Mouse (Mus musculus): Measurements from ENCODE around the gene Grrp1.

Gene Grrp1

GRCm38 (mm10) chr4:134243516-134244250 lies 10.2 kb downstream of the Grrp1 start, which contains the start of gene E130218I03Rik:
TSS of gene E130218I03Rik (plus strand) at chr4:134243662.
- no peak for DNase-seq (ENCODE audit: low spot score in 2 of 2)

- no peak for DNase-seq (ENCODE audit: low spot score in 2 of 2)
Observed at GRCm38 (mm10) chr4:134238686-134239085, 15.2 kb downstream of the Grrp1 start.

DNA sequence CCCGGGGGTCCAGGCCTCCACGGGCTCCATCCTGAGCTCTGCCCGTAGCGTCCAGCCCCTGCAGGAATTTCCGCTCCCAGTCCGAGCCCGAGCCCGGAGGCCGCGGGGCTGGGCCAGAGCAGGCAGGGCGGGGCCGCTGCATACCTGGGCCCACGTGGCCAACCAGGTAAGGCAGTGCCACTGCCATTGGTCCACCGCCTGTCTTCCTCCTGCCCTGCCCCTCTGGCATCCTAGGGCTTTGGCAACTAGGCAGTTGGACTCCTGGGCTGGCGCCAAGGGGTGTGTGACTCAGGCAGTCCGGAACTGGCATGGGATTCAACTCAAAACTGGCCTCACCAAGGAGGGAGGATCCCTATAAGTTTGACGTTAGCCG lies 15.6 kb downstream of the Grrp1 start, which contains the start of gene Cnksr1:
TSS of gene Cnksr1 (minus strand) at position 121 of the 373 bp plus-strand sequence.
- DNase-seq (ENCODE audit: low spot score in 2 of 2) = no peak

DNA sequence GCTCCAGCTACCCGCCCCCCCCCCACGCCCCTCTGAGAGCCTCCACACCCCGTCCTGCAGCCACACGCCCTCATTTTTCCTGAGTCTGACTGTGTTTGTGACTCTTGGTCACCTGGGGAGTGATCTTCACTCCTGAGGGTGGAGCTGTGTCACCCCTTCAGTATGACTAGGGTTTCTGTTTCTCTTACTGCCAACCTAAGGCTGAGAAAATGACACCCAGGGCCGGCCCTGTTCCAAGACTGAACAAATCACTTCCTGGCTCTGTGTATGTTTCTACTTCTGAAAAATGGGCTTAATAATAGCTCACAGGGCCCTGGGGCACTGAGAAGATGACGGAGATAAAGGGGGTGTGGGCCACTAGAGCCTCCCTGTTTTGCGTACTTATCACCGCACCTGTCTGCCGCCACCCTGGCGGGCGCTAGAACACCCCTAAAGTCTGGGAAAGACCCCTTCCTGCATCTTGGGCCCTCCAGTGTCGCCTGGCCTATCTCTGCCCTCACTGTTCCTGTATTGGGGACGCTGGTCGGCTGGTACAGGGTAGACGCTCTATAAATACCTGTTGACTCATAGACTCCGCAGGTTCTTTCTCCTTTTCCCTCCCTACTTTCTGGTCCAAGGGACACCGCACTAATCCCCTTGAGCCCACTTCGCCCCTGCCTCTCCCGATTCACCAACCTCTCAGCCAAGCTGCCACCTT lies 16.2 kb downstream of the Grrp1 start:
- no peak for DNase-seq (ENCODE audit: low spot score in 2 of 2)

GRCm38 (mm10) chr4:134234876-134235275 lies 19.0 kb downstream of the Grrp1 start:
- DNase-seq (ENCODE audit: low spot score in 2 of 2) = no peak

GRCm38 (mm10) chr4:134230431-134230830 lies 23.5 kb downstream of the Grrp1 start:
- no peak for DNase-seq (ENCODE audit: low spot score in 2 of 2)

DNA sequence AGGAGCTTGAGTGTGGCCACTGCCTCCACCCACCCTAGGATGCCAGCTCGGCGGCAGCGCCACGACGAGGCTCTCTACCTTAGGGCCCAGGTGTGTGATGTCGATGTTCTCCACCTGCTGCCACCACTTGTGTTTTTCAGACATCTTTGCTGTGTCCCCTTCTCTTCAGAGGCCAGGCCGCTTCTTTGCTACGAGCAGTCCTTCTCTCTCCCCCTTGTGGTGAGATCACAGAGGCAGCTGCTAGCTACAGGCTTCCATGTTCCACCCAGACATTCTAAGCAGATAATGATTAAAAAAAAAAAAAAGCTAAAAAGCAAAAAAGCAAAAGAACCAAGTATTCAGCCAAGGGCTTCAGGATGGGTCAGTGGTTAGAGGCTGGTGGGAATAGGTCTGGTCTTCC lies 26.7 kb downstream of the Grrp1 start, which contains the start of gene Catsper4:
TSS of gene Catsper4 (minus strand) at position 190 of the 400 bp plus-strand sequence.
- no peak for DNase-seq (ENCODE audit: low spot score in 2 of 2)

DNA sequence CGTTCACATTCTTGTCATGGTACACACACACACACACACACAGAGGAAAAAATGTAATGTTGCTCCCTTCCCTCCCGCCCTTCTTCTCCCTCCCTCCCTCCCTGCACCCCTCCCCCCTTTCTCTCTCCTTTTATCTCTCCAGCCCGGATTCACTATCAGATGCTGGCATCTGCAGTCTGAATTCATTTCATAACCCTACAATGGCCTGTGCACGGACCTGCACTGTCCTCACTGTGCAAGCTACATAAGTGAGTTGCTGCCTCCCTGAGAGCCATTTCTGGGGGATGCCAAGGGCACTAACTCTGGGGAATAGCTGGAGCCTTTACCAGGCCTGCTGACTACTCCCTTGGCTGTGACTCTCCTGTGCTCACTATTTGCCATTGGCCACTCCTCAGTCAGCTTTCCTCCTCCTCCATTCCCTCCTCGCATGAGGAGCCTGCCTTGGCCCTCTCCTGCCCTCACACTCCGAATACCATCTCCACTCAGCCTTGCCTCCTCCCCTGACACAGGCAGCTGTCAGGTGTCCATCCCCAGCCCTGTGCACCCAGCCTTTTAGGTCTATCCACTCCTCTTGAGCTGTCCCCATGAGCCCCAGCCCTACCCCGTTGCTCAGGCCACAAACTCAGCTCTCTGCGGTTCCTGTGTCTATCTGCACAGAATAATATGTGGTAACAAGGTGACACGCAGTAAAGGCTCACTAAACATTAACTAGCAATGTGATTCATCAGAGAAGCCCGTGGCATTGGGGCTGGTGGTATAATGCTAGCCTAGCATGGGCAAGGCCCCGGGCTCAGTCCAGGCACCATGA lies 30.9 kb downstream of the Grrp1 start:
- DNase-seq (ENCODE audit: low spot score in 2 of 2) = no peak

DNA sequence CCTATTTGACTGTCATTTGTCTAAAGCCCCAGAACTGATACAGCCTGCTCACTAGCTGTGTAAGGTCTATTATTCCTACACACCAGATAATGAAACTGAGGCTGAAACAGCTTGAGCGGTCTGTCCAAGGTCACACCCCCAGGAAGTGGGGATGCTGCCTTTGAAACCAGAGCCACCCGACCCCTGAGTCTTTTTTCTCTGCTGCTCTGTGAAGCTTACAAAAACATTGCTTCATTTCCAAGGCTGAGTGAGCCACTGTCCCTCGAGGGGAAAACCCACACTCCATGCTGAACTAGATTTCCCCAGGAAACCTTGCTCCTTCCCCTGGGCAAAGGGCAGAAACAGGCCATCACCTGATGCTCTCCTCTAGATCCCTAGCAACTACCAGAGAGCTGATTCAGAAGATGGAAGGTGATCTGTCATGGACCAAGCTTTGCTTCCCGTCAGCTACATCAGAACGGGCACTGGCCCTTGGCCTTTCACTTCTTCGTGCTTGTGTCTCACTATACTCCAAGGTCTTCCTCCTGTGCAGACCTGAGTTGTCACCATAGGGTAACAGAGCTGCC lies 47.3 kb downstream of the Grrp1 start:
- no peak for DNase-seq (ENCODE audit: low spot score in 2 of 2)

DNA sequence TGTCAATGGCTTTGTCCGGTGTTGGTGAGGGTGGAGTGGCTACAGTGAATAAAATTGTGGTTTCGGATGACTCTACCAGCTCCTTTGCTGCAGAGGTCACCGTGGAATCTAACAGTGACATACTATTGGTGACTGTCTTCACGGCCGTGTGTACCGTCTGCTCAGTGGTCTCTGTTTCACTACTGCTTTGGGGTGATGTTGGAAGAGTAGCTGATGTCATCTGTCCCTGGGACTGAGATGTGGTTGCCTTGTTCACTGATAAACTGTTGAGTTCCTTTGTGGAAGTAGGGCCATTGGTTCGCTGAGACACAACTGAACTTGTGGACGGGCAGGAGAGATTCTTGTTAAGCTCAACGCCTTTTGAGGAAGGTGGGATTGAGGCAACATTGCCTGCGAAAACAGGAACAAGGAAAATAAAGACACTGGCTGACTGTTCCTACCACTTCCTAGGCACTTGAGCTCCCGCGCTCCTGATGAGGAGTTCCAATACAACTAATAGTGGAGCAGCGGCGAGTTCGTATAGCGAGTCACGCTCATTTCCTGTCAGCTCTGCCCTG lies 50.5 kb downstream of the Grrp1 start:
- DNase-seq (ENCODE audit: low spot score in 2 of 2) = no peak

GRCm38 (mm10) chr4:134202904-134203303 lies 51.0 kb downstream of the Grrp1 start, which contains the start of gene Gm7534:
TSS of gene Gm7534 (minus strand) at chr4:134203004.
- no peak for DNase-seq (ENCODE audit: low spot score in 2 of 2)

All from frontal cortex, postnatal 14 days (tissue).